Mouse (Mus musculus): ENCODE data around the gene Rps16.

GRCm38 (mm10) chr7:28309737-28310136 lies 40.7 kb upstream of the Rps16 start:
- TF ChIP-seq CTCF (IDR thresholded peaks at IDR 0.05) (no peak), POLR2A (IDR thresholded peaks at IDR 0.05; ENCODE audit: insufficient read depth, low read depth, low read length) (no peak)

Data from heart, adult 2 months (tissue).